Mouse (Mus musculus): Measurements from ENCODE around the gene Gm13306. TPM values are rescaled to one million over a fixed set of nuclear protein-coding genes. Genes with fewer than 3 reads are reported as not detected.

The Gm13306 gene
- polyA plus RNA-seq (2014; fragmentation: Illumina TruSeq; extraction: RNeasy Lipid Tissue Mini Kit (QIAGEN cat#74804)): not detected

GRCm38 (mm10) chr4:42153136-42153535 is at the start of gene Gm13306:
Gene Gm13306, plus strand, starts transcription at chr4:42153436.

DNA sequence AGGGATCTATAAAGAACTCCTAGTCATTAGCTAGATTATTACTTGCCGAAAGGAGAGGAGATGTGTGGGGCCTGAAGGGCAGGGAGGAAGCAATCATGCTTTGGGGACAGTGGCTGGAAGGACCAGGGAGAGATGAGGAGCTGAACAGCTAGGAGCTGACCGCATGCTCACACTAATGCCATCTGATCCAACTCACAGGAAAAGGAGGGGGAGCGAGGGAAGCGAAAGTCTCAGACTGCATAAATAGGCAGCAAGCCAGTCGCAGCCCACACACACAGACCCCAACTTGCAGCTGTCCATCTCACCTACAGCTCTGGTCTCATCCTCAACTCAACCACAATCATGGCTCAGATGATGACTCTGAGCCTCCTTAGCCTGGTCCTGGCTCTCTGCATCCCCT is 38.7 kb upstream of the Gm13306 start, which contains the start of gene Gm13304:
Gm13304 (plus strand) TSS at position 301 of the 400 bp plus-strand sequence.

DNA sequence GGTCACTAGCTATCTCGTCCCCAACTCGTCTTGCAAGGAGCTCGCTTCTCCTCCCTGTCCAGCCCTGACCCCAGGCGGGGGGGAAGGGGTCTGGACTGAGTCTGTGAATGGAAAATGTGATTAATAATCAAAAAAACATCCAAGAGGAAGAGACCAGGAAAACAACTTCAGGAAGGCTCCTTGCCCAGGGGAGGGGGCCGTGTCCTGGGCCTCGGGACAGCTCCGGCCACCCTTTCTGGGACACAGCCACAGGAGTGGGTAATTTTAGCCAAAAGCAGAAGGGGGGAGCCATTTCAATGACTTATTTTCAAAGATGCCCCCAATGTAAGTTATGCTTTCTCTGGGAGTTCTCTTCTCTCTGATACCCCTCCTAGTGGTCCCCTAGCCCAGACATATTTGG is 15.3 kb downstream of the Gm13306 start, which contains the start of gene Gm13305:
Gm13305 (minus strand) TSS at position 101 of the 400 bp plus-strand sequence.

Other genes with a start within 250 kb of the Gm13306 start
- not detected for gene Gm21541, start 249.8 kb upstream of the Gm13306 start, polyA plus RNA-seq (2014; fragmentation: Illumina TruSeq; extraction: RNeasy Lipid Tissue Mini Kit (QIAGEN cat#74804))
- not detected for gene Gm20878, start 211.9 kb upstream of the Gm13306 start, polyA plus RNA-seq (2014; fragmentation: Illumina TruSeq; extraction: RNeasy Lipid Tissue Mini Kit (QIAGEN cat#74804))
- 0.51 TPM for gene Fam205a4, start 187.4 kb upstream of the Gm13306 start, polyA plus RNA-seq (2014; fragmentation: Illumina TruSeq; extraction: RNeasy Lipid Tissue Mini Kit (QIAGEN cat#74804))
- gene Gm21093, start 118.7 kb upstream of the Gm13306 start, polyA plus RNA-seq (2014; fragmentation: Illumina TruSeq; extraction: RNeasy Lipid Tissue Mini Kit (QIAGEN cat#74804)): not detected
- gene Gm3893, start 62.2 kb upstream of the Gm13306 start, polyA plus RNA-seq (2014; fragmentation: Illumina TruSeq; extraction: RNeasy Lipid Tissue Mini Kit (QIAGEN cat#74804)): not detected
- 1.3 TPM for gene Gm13304, start 38.6 kb upstream of the Gm13306 start, polyA plus RNA-seq (2014; fragmentation: Illumina TruSeq; extraction: RNeasy Lipid Tissue Mini Kit (QIAGEN cat#74804))
- gene Gm13305, start 15.2 kb downstream of the Gm13306 start, polyA plus RNA-seq (2014; fragmentation: Illumina TruSeq; extraction: RNeasy Lipid Tissue Mini Kit (QIAGEN cat#74804)): not detected
- gene Gm10600, start 87.2 kb downstream of the Gm13306 start, polyA plus RNA-seq (2014; fragmentation: Illumina TruSeq; extraction: RNeasy Lipid Tissue Mini Kit (QIAGEN cat#74804)): 1.3 TPM
- 6.1 TPM for gene Ccl21b, start 102.3 kb downstream of the Gm13306 start, polyA plus RNA-seq (2014; fragmentation: Illumina TruSeq; extraction: RNeasy Lipid Tissue Mini Kit (QIAGEN cat#74804))
- gene Gm21953, start 140.8 kb downstream of the Gm13306 start, polyA plus RNA-seq (2014; fragmentation: Illumina TruSeq; extraction: RNeasy Lipid Tissue Mini Kit (QIAGEN cat#74804)): not detected
- not detected for gene Fam205a3, start 164.9 kb downstream of the Gm13306 start, polyA plus RNA-seq (2014; fragmentation: Illumina TruSeq; extraction: RNeasy Lipid Tissue Mini Kit (QIAGEN cat#74804))

Data from ovary, adult 10 weeks (tissue).